In the genomic region with DNA sequence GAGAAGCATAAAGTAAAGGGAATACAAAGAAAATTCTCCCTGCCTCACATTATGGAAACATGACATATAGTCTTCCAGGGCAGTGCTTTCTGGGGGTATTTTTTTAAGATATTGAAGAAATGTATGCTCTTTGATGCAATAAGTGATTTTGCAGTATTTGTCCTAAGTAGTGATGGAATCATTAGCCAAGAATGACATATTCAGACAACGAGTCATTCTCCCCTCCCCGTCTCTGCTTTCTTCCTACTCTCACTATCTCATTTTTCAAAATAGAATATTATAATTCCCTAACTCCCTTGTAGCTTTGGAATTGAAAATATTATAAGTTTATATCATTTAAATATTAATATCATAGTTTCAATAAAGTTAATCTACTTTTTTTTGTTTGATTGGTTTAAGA, we compare ENCODE assay signal across 36 mouse cellular contexts.
"Had no signal": no experiment of that assay in that cellular context is flagged by ENCODE, and none has a peak within 500 bp of the region (broad histone marks: within the 10 kb centered on the region; RNA-seq: fewer than 3 reads in every experiment).

No protein-coding gene starts in this region.

- H3K9ac ChIP-seq: heart, embryonic 12.5 days; heart, embryonic 13.5 days; heart, embryonic 15.5 days; hindbrain, embryonic 12.5 days; hindbrain, embryonic 13.5 days; hindbrain, embryonic 14.5 days; hindbrain, embryonic 15.5 days; intestine, embryonic 15.5 days; kidney, embryonic 15.5 days had no signal

- H3K27ac ChIP-seq: heart, embryonic 10.5 days; heart, embryonic 13.5 days; heart, embryonic 15.5 days; hindbrain, embryonic 10.5 days; hindbrain, embryonic 12.5 days; hindbrain, embryonic 13.5 days; hindbrain, embryonic 14.5 days; hindbrain, embryonic 15.5 days; hindbrain, postnatal 0 days; intestine, embryonic 15.5 days; kidney, embryonic 15.5 days; kidney, postnatal 0 days; layer of hippocampus, adult 2 months; left cerebral cortex, adult 2 months had no signal

- H3K4me2 ChIP-seq: heart, embryonic 11.5 days; heart, embryonic 12.5 days; heart, embryonic 13.5 days; heart, embryonic 15.5 days; hindbrain, embryonic 12.5 days; hindbrain, embryonic 13.5 days; hindbrain, embryonic 14.5 days; hindbrain, embryonic 15.5 days; intestine, embryonic 15.5 days; kidney, embryonic 15.5 days had no signal

- DNase-seq: heart, postnatal 10 days; heart, postnatal 14 days; heart, postnatal 36 days; heart, postnatal 4 days; kidney, adult 11 months; kidney, adult 18-20 months; kidney, adult 2 months; kidney, adult 8-10 months; kidney, adult 9 months; kidney, postnatal 10 days; kidney, postnatal 14 days; kidney, postnatal 25 days; kidney, postnatal 36 days; kidney, postnatal 4 days; layer of hippocampus, adult 9-11 months; layer of hippocampus, postnatal 36 days had no signal

- H3K27me3 ChIP-seq: heart, embryonic 12.5 days; heart, embryonic 13.5 days; heart, embryonic 15.5 days; hindbrain, embryonic 12.5 days; hindbrain, embryonic 13.5 days; hindbrain, embryonic 15.5 days; intestine, embryonic 15.5 days had no signal

- H3K4me3 ChIP-seq: heart, embryonic 10.5 days; heart, embryonic 12.5 days; heart, embryonic 13.5 days; heart, embryonic 15.5 days; hindbrain, embryonic 10.5 days; hindbrain, embryonic 12.5 days; hindbrain, embryonic 13.5 days; hindbrain, embryonic 15.5 days; intestine, embryonic 15.5 days; kidney, embryonic 15.5 days; layer of hippocampus, adult 2 months; left cerebral cortex, adult 2 months had no signal

- ATAC-seq: hindbrain, embryonic 16.5 days; hindbrain, postnatal 0 days; inflammation-experienced regulatory T-cells, adult 6 months; intestine, embryonic 15.5 days; intestine, embryonic 16.5 days; intestine, postnatal 0 days had no signal

- H3K9me3 ChIP-seq: heart, embryonic 10.5 days; heart, embryonic 12.5 days; heart, embryonic 13.5 days; heart, embryonic 15.5 days; hindbrain, embryonic 10.5 days; hindbrain, embryonic 12.5 days; hindbrain, embryonic 13.5 days; hindbrain, embryonic 15.5 days; intestine, embryonic 15.5 days; kidney, embryonic 15.5 days had no signal

- H3K4me1 ChIP-seq: heart, embryonic 10.5 days; heart, embryonic 12.5 days; heart, embryonic 13.5 days; heart, embryonic 15.5 days; hindbrain, embryonic 10.5 days; hindbrain, embryonic 12.5 days; hindbrain, embryonic 13.5 days; hindbrain, embryonic 15.5 days; intestine, embryonic 15.5 days; kidney, embryonic 15.5 days had no signal

- H3K36me3 ChIP-seq: heart, embryonic 10.5 days; heart, embryonic 12.5 days; heart, embryonic 13.5 days; heart, embryonic 15.5 days; hindbrain, embryonic 10.5 days; hindbrain, embryonic 12.5 days; hindbrain, embryonic 13.5 days; hindbrain, embryonic 15.5 days; intestine, embryonic 15.5 days; kidney, embryonic 15.5 days had no signal
